Mouse (Mus musculus): ENCODE results near the gene Ppp2r1a.
A peak's percentile ranks its signal among the peaks of the same experiment; 100 is the strongest.

DNA sequence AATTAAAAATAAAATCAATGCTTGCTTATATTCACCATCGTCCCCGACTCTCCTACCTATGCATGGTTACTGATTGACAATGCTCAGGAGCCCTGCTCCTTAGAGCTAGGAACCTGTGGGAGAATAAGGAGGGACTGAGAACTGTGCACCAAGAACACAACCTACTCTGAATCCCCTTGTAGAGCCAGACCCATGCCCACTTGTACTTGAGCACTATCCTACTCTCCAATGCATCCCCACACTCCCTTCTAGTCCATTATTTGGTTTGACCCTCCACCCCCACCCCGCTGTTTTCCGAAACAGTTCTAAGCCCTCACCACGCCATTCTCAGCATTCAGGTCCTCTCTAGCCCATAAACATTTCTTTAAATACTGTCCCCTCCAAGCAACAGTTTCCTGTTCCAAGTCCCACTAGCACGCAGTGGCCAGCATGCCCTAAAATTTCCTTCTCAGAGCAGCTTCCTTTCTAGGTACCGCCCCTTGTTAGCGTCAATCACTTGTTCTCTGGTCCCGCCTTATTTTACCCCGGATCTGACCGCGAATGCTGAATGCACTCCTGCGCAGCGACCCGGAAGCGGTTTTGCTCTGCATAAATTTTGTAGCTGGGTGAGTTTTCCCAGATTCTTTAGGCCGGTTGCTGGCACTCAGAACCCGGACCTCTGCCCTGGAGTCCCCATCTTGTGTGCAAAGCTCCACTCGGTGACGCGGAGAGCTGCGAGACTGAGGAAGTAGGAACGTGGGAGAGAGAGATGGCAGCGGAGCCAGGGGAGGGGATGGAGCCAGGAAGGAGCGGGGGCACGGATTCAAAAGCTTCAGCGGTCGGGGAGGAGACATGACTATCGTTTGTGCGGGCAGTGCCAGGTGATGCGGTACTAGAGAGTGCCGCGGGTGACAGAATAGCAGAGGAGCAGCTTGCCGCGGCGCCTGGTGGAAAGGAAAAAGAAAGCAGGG is 63.5 kb downstream of the Ppp2r1a start, which contains the start of gene Zfp160:
- TF ChIP-seq CTCF (IDR thresholded peaks at IDR 0.05; ENCODE audit: borderline replicate concordance, control insufficient read depth, extremely low read depth, insufficient read depth, low read length, poor library complexity), result peak; percentile 41; the same call in 1 of the 2 replicates
- peak; percentile 51; the same call in 1 of the 2 replicates for TF ChIP-seq POLR2A (IDR thresholded peaks at IDR 0.05; ENCODE audit: control insufficient read depth, extremely low read depth, insufficient read depth, low read length, poor library complexity)
